Mouse (Mus musculus): ENCODE data around the gene Fmnl1.

DNA sequence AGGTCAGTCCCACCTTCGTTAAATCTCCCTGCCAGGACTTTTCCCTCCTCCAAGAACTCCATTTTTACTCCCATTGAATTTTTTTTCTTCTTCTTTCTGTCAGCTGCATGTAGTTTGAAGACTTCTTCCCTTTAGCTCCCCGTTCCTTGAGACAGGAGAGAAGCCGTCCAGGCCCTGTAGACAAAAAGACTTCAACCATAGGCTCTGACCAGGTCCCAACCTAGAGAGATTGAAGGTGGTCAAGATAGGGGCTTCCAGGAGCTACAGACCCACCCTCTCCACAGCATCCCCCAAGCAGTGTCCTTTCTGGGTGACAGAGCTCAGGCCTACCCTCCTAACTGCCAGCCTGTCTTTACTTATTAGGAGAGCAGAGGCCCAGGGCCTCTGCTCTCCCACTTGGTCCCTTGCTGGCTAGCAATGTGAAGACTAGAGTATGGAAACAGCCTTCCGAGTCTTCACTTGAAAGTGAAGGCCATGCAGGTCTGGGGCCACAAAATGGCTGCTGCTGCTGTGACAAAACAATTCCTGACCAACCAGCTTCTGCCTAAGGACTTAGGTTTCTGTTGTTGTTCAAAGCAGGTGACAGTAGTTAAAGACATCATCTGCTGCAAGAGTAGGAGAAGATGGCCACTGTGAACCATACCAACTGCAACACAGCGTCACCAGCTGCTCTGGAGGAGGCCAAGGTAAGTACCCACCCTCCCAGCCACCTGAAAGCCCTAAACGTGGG, 37.3 kb upstream of the Fmnl1 start:
- TF ChIP-seq CTCF (IDR thresholded peaks at IDR 0.05; ENCODE audit: insufficient read depth, low read length) (no peak), POLR2A (IDR thresholded peaks at IDR 0.05; ENCODE audit: borderline replicate concordance, extremely low read depth, low read depth, low read length) (no peak)
